Mouse (Mus musculus) liver, embryonic 14.5 days (tissue): ENCODE measurements around the gene Mettl24. TPM values are rescaled to one million over a fixed set of nuclear protein-coding genes. Genes with fewer than 3 reads are reported as not detected.

Source experiments
- ATAC-seq: fragments of 200-750 bp; cut with Nextera tagmentation; 2 replicates; pipeline ENCODE4 v1.8.0; 2017; ENCODE audit warnings: moderate number of reproducible peaks, mild to moderate bottlenecking, moderate library complexity; ENCODE audit not compliant: insufficient read depth
- DNase-seq, 3 experiments: peaks; one replicate each; pipeline ENCODE4 v3.0.0-alpha.2; 2012 to 2013; ENCODE audit warnings: low read depth in 3 of 3, low spot score in 3 of 3
- H3K27ac ChIP-seq: fragments of 300-500 bp; sonication (generic); 2 replicates; pipeline ENCODE4 v1.5.1; 2014; ENCODE audit warnings: moderate library complexity, mild to moderate bottlenecking, control low read depth, inconsistent platforms
- H3K27me3 ChIP-seq: fragments of 300-500 bp; sonication (generic); 2 replicates; pipeline ENCODE4 v1.6.1; 2014; ENCODE audit warnings: mild to moderate bottlenecking, low read length, moderate library complexity; ENCODE audit not compliant: control insufficient read depth, insufficient read depth
- H3K36me3 ChIP-seq: fragments of 300-500 bp; sonication (generic); replicated peaks from 2 replicates; pipeline ENCODE4 v1.6.1; 2014; ENCODE audit warnings: low read depth; ENCODE audit not compliant: control insufficient read depth, insufficient read depth
- H3K4me1 ChIP-seq, 2 experiments: fragments of 200-500 bp in 1 of 2; fragments of 300-500 bp in 1 of 2; sonication (generic) in 1 of 2; replicated peaks; 2 replicates each; pipeline ENCODE4 v1.6.1; 2012 to 2014; ENCODE audit warnings: antibody characterized with exemption in 1 of 2, inconsistent platforms in 1 of 2, low read length in 1 of 2; ENCODE audit not compliant: control insufficient read depth in 2 of 2, insufficient read depth in 2 of 2
- H3K4me2 ChIP-seq: fragments of 300-500 bp; sonication (generic); 2 replicates; pipeline ENCODE4 v1.6.1; 2014; ENCODE audit warnings: low read depth, mild to moderate bottlenecking, control low read depth, moderate library complexity
- H3K4me3 ChIP-seq, 2 experiments: fragments of 200-500 bp in 1 of 2; fragments of 300-500 bp in 1 of 2; sonication (generic) in 1 of 2; 2 replicates each; pipeline ENCODE4 v1.5.1; 2012 to 2014; ENCODE audit warnings: low read depth in 2 of 2, low read length in 2 of 2, mild to moderate bottlenecking in 2 of 2, control low read depth in 1 of 2, inconsistent platforms in 1 of 2, moderate library complexity in 1 of 2; ENCODE audit not compliant: insufficient read depth in 1 of 2
- H3K9ac ChIP-seq: fragments of 300-500 bp; sonication (generic); replicated peaks from 2 replicates; pipeline ENCODE4 v1.6.1; 2014; ENCODE audit warnings: mild to moderate bottlenecking, control low read depth, moderate library complexity
- H3K9me3 ChIP-seq: fragments of 300-500 bp; sonication (generic); 2 replicates; pipeline ENCODE4 v1.6.1; 2016; ENCODE audit warnings: low read length, mixed read lengths; ENCODE audit not compliant: control insufficient read depth
- CTCF ChIP-seq: IDR thresholded peaks from 2 replicates; pipeline ENCODE4 v1.5.1; 2016; ENCODE audit warnings: antibody characterized with exemption, low read depth, control low read depth
- EP300 ChIP-seq: IDR thresholded peaks from 2 replicates; pipeline ENCODE4 v1.6.1; 2016; ENCODE audit warnings: antibody characterized with exemption, low read depth
- WGBS: fragments of 180-500 bp; shearing (Covaris S2); extraction: QIAGEN DNeasy Blood & Tissue Kit; methylation state at CpG from one replicate; pipeline ENCODE4 v1.1.7; 2014; ENCODE audit not compliant: insufficient replicate concordance; 5-methylcytosine and 5-hydroxymethylcytosine counted together
- polyA plus RNA-seq, 2 experiments: library from polyadenylated mRNA; depleted of rRNA in 1 of 2; stranded (reverse) in 1 of 2; unstranded in 1 of 2; fragments of >200 nt; fragmentation: Nextera tagmentation in 1 of 2; extraction: Ambion mirVana in 1 of 2; gene quantifications; 2 replicates each; pipeline versions ENCODE4 v1.2.1 to v1.2.3; 2012 to 2014

The Mettl24 gene
- polyA plus RNA-seq, 2 experiments: 0.18 to 0.33 TPM

GRCm38 (mm10) chr10:40762624-40763023 lies 79.5 kb downstream of the Mettl24 start:
- Histone ChIP-seq H3K9ac (no peak overlapping the region), H3K9me3 (no peaks in the 10 kb centered on the region), H3K27ac (no peak overlapping the region), H3K4me3 (no peak overlapping the region), H3K4me2 (no peak overlapping the region), H3K27me3 (no peaks in the 10 kb centered on the region), H3K4me1 (no peaks in the 10 kb centered on the region), H3K36me3 (no peaks in the 10 kb centered on the region)
- TF ChIP-seq CTCF: no peak
- TF ChIP-seq EP300: no peak
- ATAC-seq (no peak), DNase-seq (no peak)
- 64% methylated on average over 6 of the region's 6 CpGs for WGBS

GRCm38 (mm10) chr10:40763084-40763720 lies 80.1 kb downstream of the Mettl24 start:
- no peak for TF ChIP-seq EP300
- TF ChIP-seq CTCF: no peak
- no peak overlapping the region for H3K4me2 ChIP-seq
- H3K4me3 ChIP-seq: no peak overlapping the region
- H3K36me3 ChIP-seq: no peaks in the 10 kb centered on the region
- H3K27me3 ChIP-seq: no peaks in the 10 kb centered on the region
- no peak for ATAC-seq
- no peaks in the 10 kb centered on the region for H3K9me3 ChIP-seq
- no peak for DNase-seq
- 56% methylated on average over 5 of the region's 5 CpGs for WGBS
- no peak overlapping the region for H3K27ac ChIP-seq
- H3K4me1 ChIP-seq: no peaks in the 10 kb centered on the region
- H3K9ac ChIP-seq: no peak overlapping the region

GRCm38 (mm10) chr10:40772266-40772665 lies 89.2 kb downstream of the Mettl24 start:
- 39% methylated on average over 4 of the region's 4 CpGs for WGBS
- ATAC-seq: no peak
- H3K4me3 ChIP-seq: no peak overlapping the region

GRCm38 (mm10) chr10:40775151-40775550 lies 92.1 kb downstream of the Mettl24 start:
- Histone ChIP-seq H3K36me3 (no peaks in the 10 kb centered on the region), H3K4me1 (no peaks in the 10 kb centered on the region), H3K27ac (no peak overlapping the region), H3K9ac (no peak overlapping the region), H3K4me2 (no peak overlapping the region), H3K27me3 (no peaks in the 10 kb centered on the region), H3K9me3 (no peaks in the 10 kb centered on the region), H3K4me3 (no peak overlapping the region)
- DNase-seq (no peak), ATAC-seq (no peak)
- 63% methylated on average over 11 of the region's 11 CpGs for WGBS
- no peak for TF ChIP-seq EP300
- no peak for TF ChIP-seq CTCF

More at GRCm38 (mm10) chr10:40772266-40772665, 89.2 kb downstream of the Mettl24 start:
- no peaks in the 10 kb centered on the region for H3K27me3 ChIP-seq
- H3K36me3 ChIP-seq: no peaks in the 10 kb centered on the region
- H3K27ac ChIP-seq: no peak overlapping the region
- no peaks in the 10 kb centered on the region for H3K4me1 ChIP-seq
- H3K4me2 ChIP-seq: no peak overlapping the region
- TF ChIP-seq CTCF (no peak), EP300 (no peak)
- H3K9me3 ChIP-seq: no peaks in the 10 kb centered on the region
- DNase-seq: no peak
- no peak overlapping the region for H3K9ac ChIP-seq

- H3K4me1 ChIP-seq: no peaks in the 10 kb centered on the region
- DNase-seq (no peak), ATAC-seq (no peak)
- H3K4me2 ChIP-seq: no peak overlapping the region
- H3K9ac ChIP-seq: no peak overlapping the region
- WGBS: 68% methylated on average over 4 of the region's 4 CpGs
- H3K4me3 ChIP-seq: no peak overlapping the region
- H3K27me3 ChIP-seq: no peaks in the 10 kb centered on the region
- no peaks in the 10 kb centered on the region for H3K9me3 ChIP-seq
- TF ChIP-seq CTCF (no peak), EP300 (no peak)
- H3K27ac ChIP-seq: no peak overlapping the region
- no peaks in the 10 kb centered on the region for H3K36me3 ChIP-seq
Observed at GRCm38 (mm10) chr10:40775655-40776054, 92.6 kb downstream of the Mettl24 start.
